Mouse (Mus musculus): ENCODE measurements around the gene Zfp52. TPM values are rescaled to one million over a fixed set of nuclear protein-coding genes. Genes with fewer than 3 reads are reported as not detected.

The Zfp52 gene
- total and polyA plus RNA-seq, 3 experiments = 2.8 to 3.5 TPM; not detected in 1

DNA sequence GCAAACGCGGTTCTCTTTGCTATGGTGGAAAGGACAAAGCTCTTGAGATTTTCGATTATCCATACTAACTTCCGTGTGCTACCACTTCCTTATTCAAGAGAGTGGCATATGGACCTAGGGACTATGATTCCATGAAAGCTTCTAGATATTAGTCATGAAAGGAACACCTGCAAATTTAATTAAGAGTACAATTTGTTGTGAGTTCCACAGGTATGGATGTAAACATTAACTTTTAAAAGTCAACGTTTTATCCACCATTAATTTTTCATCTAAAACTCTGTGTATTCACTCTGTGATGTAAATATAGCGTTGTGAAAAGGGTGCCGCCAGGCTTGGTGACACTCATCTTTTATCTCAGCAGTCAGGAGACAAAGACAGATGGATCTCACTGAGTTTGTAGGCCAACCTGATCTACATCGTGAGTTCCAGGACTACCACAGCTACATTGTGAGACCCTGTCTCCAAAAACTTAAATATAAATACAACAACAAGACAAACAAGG lies 45.8 kb upstream of the Zfp52 start:
- no peaks in the 10 kb centered on the region for H3K9me3 ChIP-seq (replicated peaks; ENCODE audit: insufficient read depth, low read length)
- H3K36me3 ChIP-seq (ENCODE audit: control insufficient read depth in 1 of 2, insufficient read depth in 2 of 2, low read length in 2 of 2) = peaks cover 2 to 8% of the 10 kb centered on the region in 2 experiments; a peak in 3 of 4 replicates
- H3K27ac ChIP-seq (ENCODE audit: control insufficient read depth, low read depth, low read length) = no peak overlapping the region
- H3K27me3 ChIP-seq (ENCODE audit: control insufficient read depth in 1 of 2, insufficient read depth in 2 of 2, low read length in 2 of 2) = no peaks in the 10 kb centered on the region; a peak in 1 of 4 replicates
- H3K79me2 ChIP-seq (ENCODE audit: control insufficient read depth, insufficient read depth, low read length, poor library complexity) = no peaks in the 10 kb centered on the region
- H3K9ac ChIP-seq (ENCODE audit: control insufficient read depth, low read depth, low read length, poor library complexity, severe bottlenecking) = peak overlapping the region; percentile 76
- peak; percentile 36 for TF ChIP-seq SIN3A (IDR thresholded peaks at IDR 0.05; ENCODE audit: low read length)
- TF ChIP-seq MAFK (IDR thresholded peaks at IDR 0.05; ENCODE audit: borderline replicate concordance, low read depth, low read length) = no peak
- 0 out of 2 replicates have a peak, but pooled peaks have one; percentile 17 for TF ChIP-seq GATA1 (IDR thresholded peaks at IDR 0.05; ENCODE audit: low read depth, low read length)
- no peak for TF ChIP-seq GABPA (IDR thresholded peaks at IDR 0.05; ENCODE audit: low read depth, low read length)
- peak; percentile 73; the same call in 1 of the 2 replicates for TF ChIP-seq ELF1 (IDR thresholded peaks at IDR 0.05; ENCODE audit: low read depth, low read length)
- TF ChIP-seq RCOR1 (IDR thresholded peaks at IDR 0.05; ENCODE audit: low read depth, low read length) = no peak
- TF ChIP-seq RAD21 (IDR thresholded peaks at IDR 0.05; ENCODE audit: low read depth, low read length) = no peak
- no peak for TF ChIP-seq POLR2AphosphoS2 (IDR thresholded peaks at IDR 0.05; ENCODE audit: low read length)
- TF ChIP-seq ZKSCAN1 (IDR thresholded peaks at IDR 0.05; ENCODE audit: low read depth, low read length) = no peak
- TF ChIP-seq MEF2A (IDR thresholded peaks at IDR 0.05; ENCODE audit: extremely low read depth, insufficient replicate concordance, low read depth, low read length, poor library complexity, severe bottlenecking) = no peak
- TF ChIP-seq JUND (IDR thresholded peaks at IDR 0.05; ENCODE audit: low read depth, low read length) = no peak
- TF ChIP-seq MAX (IDR thresholded peaks at IDR 0.05; ENCODE audit: low read length) = 0 out of 2 replicates have a peak, but pooled peaks have one; percentile 4
- DNase-seq (ENCODE audit: low read depth, low spot score) = peak; percentile 61
- peaks cover 0 to 6% of the 10 kb centered on the region in 2 experiments; a peak in 2 of 4 replicates for H3K4me1 ChIP-seq (ENCODE audit: control insufficient read depth in 1 of 2, insufficient read depth in 2 of 2, low read length in 2 of 2)
- H3K4me3 ChIP-seq (ENCODE audit: control insufficient read depth in 1 of 2, insufficient read depth in 1 of 2, low read depth in 2 of 2, low read length in 2 of 2) = peak overlapping the region; percentile 80 to 96

DNA sequence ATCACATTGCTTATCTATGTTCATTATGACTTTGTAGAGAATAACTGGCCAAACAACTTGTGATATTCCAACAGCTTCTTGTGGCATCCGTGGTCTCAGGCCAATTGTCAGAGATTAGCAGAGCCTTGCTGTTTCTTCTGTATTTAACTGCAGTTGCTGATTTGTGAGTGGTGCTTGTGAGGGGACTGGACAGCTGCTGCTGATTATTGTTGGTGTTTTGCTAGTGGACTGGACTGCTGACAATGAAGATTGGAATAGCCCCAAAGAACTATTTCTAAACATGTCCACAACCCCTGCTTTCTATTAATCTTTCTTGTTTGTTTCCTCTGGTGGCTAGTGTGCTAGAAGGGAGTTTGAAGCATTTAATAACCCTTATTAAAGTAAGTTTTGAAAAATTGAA lies 34.0 kb upstream of the Zfp52 start:
- H3K4me1 ChIP-seq (ENCODE audit: control insufficient read depth in 1 of 2, insufficient read depth in 2 of 2, low read length in 2 of 2) = no peaks in the 10 kb centered on the region
- DNase-seq (ENCODE audit: low read depth, low spot score) = no peak
- no peaks in the 10 kb centered on the region for H3K27me3 ChIP-seq (ENCODE audit: control insufficient read depth in 1 of 2, insufficient read depth in 2 of 2, low read length in 2 of 2)
- no peaks in the 10 kb centered on the region for H3K9me3 ChIP-seq (replicated peaks; ENCODE audit: insufficient read depth, low read length)
- no peak overlapping the region for H3K27ac ChIP-seq (ENCODE audit: control insufficient read depth, low read depth, low read length)
- no peaks in the 10 kb centered on the region for H3K79me2 ChIP-seq (ENCODE audit: control insufficient read depth, insufficient read depth, low read length, poor library complexity)
- H3K36me3 ChIP-seq (ENCODE audit: control insufficient read depth in 1 of 2, insufficient read depth in 2 of 2, low read length in 2 of 2) = no peaks in the 10 kb centered on the region
- TF ChIP-seq POLR2AphosphoS5 (IDR thresholded peaks at IDR 0.05; ENCODE audit: borderline replicate concordance, low read depth, low read length) (no peak), USF2 (IDR thresholded peaks at IDR 0.05; ENCODE audit: borderline replicate concordance in 1 of 2, insufficient read depth in 1 of 2, low read depth in 1 of 2, low read length in 2 of 2) (no peak), USF1 (IDR thresholded peaks at IDR 0.05; ENCODE audit: low read depth, low read length) (no peak), MYB (IDR thresholded peaks at IDR 0.05; ENCODE audit: low read depth, low read length) (no peak), ZMIZ1 (IDR thresholded peaks at IDR 0.05; ENCODE audit: low read depth, low read length) (no peak), SIN3A (IDR thresholded peaks at IDR 0.05; ENCODE audit: low read length) (no peak), MAFK (IDR thresholded peaks at IDR 0.05; ENCODE audit: borderline replicate concordance, low read depth, low read length) (no peak), MXI1 (IDR thresholded peaks at IDR 0.05; ENCODE audit: low read depth, low read length) (no peak)
- H3K4me3 ChIP-seq (ENCODE audit: control insufficient read depth in 1 of 2, insufficient read depth in 1 of 2, low read depth in 2 of 2, low read length in 2 of 2) = no peak overlapping the region
- H3K9ac ChIP-seq (ENCODE audit: control insufficient read depth, low read depth, low read length, poor library complexity, severe bottlenecking) = no peak overlapping the region

All from MEL (cell line).